Mouse (Mus musculus) midbrain, embryonic 12.5 days (tissue): Measurements from ENCODE around the gene Tst. TPM values are rescaled to one million over a fixed set of nuclear protein-coding genes. Genes with fewer than 3 reads are reported as not detected.

Source experiments
- ATAC-seq: fragments of 200-750 bp; cut with Nextera tagmentation; 2 replicates; pipeline ENCODE4 v1.8.0; 2017; ENCODE audit warnings: low read depth, moderate TSS enrichment, moderate library complexity; ENCODE audit not compliant: low FRiP score
- H3K27ac ChIP-seq: fragments of 300-500 bp; sonication (generic); replicated peaks from 2 replicates; pipeline ENCODE4 v1.5.1; 2016; ENCODE audit warnings: mild to moderate bottlenecking
- H3K27me3 ChIP-seq: fragments of 300-500 bp; sonication (generic); 2 replicates; pipeline ENCODE4 v1.6.1; 2016; ENCODE audit warnings: mild to moderate bottlenecking
- H3K36me3 ChIP-seq: fragments of 300-500 bp; sonication (generic); 2 replicates; pipeline ENCODE4 v1.6.1; 2016
- H3K4me1 ChIP-seq: fragments of 300-500 bp; sonication (generic); 2 replicates; pipeline ENCODE4 v1.6.1; 2016
- H3K4me2 ChIP-seq: fragments of 300-500 bp; sonication (generic); replicated peaks from 2 replicates; pipeline ENCODE4 v1.6.1; 2016; ENCODE audit warnings: mild to moderate bottlenecking, moderate library complexity
- H3K4me3 ChIP-seq: fragments of 300-500 bp; sonication (generic); 2 replicates; pipeline ENCODE4 v1.5.1; 2016; ENCODE audit warnings: mild to moderate bottlenecking
- H3K9ac ChIP-seq: fragments of 300-500 bp; sonication (generic); replicated peaks from 2 replicates; pipeline ENCODE4 v1.6.1; 2016; ENCODE audit warnings: mild to moderate bottlenecking, moderate library complexity
- H3K9me3 ChIP-seq: fragments of 300-500 bp; sonication (generic); 2 replicates; pipeline ENCODE4 v1.6.1; 2016; ENCODE audit warnings: mild to moderate bottlenecking
- WGBS: fragments of 180-500 bp; shearing (Covaris S2); methylation state at CpG from one replicate; pipeline ENCODE4 v1.1.7; 2016; 5-methylcytosine and 5-hydroxymethylcytosine counted together
- polyA plus RNA-seq: library from polyadenylated mRNA; unstranded; fragments of >200 nt; fragmentation: Nextera tagmentation; extraction: Ambion mirVana; gene quantifications from 2 replicates; pipeline ENCODE4 v1.2.1, GENCODE M21; 2016

Tst gene
- polyA plus RNA-seq, 1 experiment from 2014 or later: 5.5 TPM

- no peak overlapping the region for H3K27ac ChIP-seq
- H3K36me3 ChIP-seq: no peaks in the 10 kb centered on the region
- H3K4me1 ChIP-seq: peaks cover 36% of the 10 kb centered on the region
- peak overlapping the region; percentile 72; the same call in 1 of the 2 replicates for H3K9ac ChIP-seq
- no peak for ATAC-seq
- no peaks in the 10 kb centered on the region for H3K9me3 ChIP-seq
- 52% methylated on average over 11 of the region's 11 CpGs for WGBS
- H3K4me2 ChIP-seq: peak overlapping the region; percentile 79
- peaks cover 35% of the 10 kb centered on the region for H3K27me3 ChIP-seq
- peak overlapping the region; percentile 58 for H3K4me3 ChIP-seq
Measured at GRCm38 (mm10) chr15:78405098-78405497, 609 bp downstream of the Tst start.

- H3K36me3 ChIP-seq: no peaks in the 10 kb centered on the region
- no peak for ATAC-seq
- no peak overlapping the region for H3K4me2 ChIP-seq
- H3K9me3 ChIP-seq: no peaks in the 10 kb centered on the region
- no peak overlapping the region for H3K27ac ChIP-seq
- no peak overlapping the region for H3K9ac ChIP-seq
- 82% methylated on average over 1 of the region's 1 CpGs for WGBS
- peaks cover 29% of the 10 kb centered on the region for H3K4me1 ChIP-seq
- no peak overlapping the region for H3K4me3 ChIP-seq
- H3K27me3 ChIP-seq: peaks cover 23% of the 10 kb centered on the region
Measured at GRCm38 (mm10) chr15:78403896-78404295, 1.8 kb downstream of the Tst start.

- no peak overlapping the region for H3K4me2 ChIP-seq
- WGBS: 53% methylated on average over 3 of the region's 3 CpGs
- peaks cover 29% of the 10 kb centered on the region for H3K4me1 ChIP-seq
- H3K36me3 ChIP-seq: no peaks in the 10 kb centered on the region
- no peak overlapping the region for H3K4me3 ChIP-seq
- peaks cover 18% of the 10 kb centered on the region for H3K27me3 ChIP-seq
- ATAC-seq: no peak
- H3K9ac ChIP-seq: no peak overlapping the region
- no peak overlapping the region for H3K27ac ChIP-seq
- no peaks in the 10 kb centered on the region for H3K9me3 ChIP-seq
Measured at GRCm38 (mm10) chr15:78403301-78403741, 2.4 kb downstream of the Tst start.

- H3K9ac ChIP-seq: no peak overlapping the region
- H3K4me2 ChIP-seq: no peak overlapping the region
- H3K36me3 ChIP-seq: no peaks in the 10 kb centered on the region
- WGBS: 86% methylated on average over 7 of the region's 7 CpGs
- peaks cover 9% of the 10 kb centered on the region; the same call in 1 of the 2 replicates for H3K27me3 ChIP-seq
- H3K9me3 ChIP-seq: no peaks in the 10 kb centered on the region
- H3K4me3 ChIP-seq: no peak overlapping the region
- H3K4me1 ChIP-seq: peaks cover 23% of the 10 kb centered on the region
- no peak overlapping the region for H3K27ac ChIP-seq
- ATAC-seq: no peak
Measured at GRCm38 (mm10) chr15:78402423-78402822, 3.3 kb downstream of the Tst start.

GRCm38 (mm10) chr15:78401921-78402320 is 3.8 kb downstream of the Tst start:
- no peak for ATAC-seq
- H3K9ac ChIP-seq: no peak overlapping the region
- no peaks in the 10 kb centered on the region for H3K36me3 ChIP-seq
- H3K27me3 ChIP-seq: peaks cover 8% of the 10 kb centered on the region; the same call in 1 of the 2 replicates
- 79% methylated on average over 4 of the region's 4 CpGs for WGBS
- H3K4me2 ChIP-seq: no peak overlapping the region
- no peak overlapping the region for H3K4me3 ChIP-seq
- peaks cover 18% of the 10 kb centered on the region for H3K4me1 ChIP-seq
- H3K9me3 ChIP-seq: no peaks in the 10 kb centered on the region
- H3K27ac ChIP-seq: no peak overlapping the region

- H3K36me3 ChIP-seq: no peaks in the 10 kb centered on the region
- H3K27me3 ChIP-seq: peaks cover 8% of the 10 kb centered on the region; the same call in 1 of the 2 replicates
- no peak overlapping the region for H3K4me2 ChIP-seq
- H3K27ac ChIP-seq: no peak overlapping the region
- no peak overlapping the region for H3K9ac ChIP-seq
- H3K4me3 ChIP-seq: no peak overlapping the region
- no peaks in the 10 kb centered on the region for H3K9me3 ChIP-seq
- no peak for ATAC-seq
- WGBS: 82% methylated on average over 6 of the region's 6 CpGs
- peaks cover 16% of the 10 kb centered on the region for H3K4me1 ChIP-seq
Measured at GRCm38 (mm10) chr15:78401345-78401744, 4.4 kb downstream of the Tst start.

GRCm38 (mm10) chr15:78395478-78395962 is 10.2 kb downstream of the Tst start, which contains the start of gene Tex33:
TSS of gene Tex33 (minus strand) at chr15:78395912.
- Histone ChIP-seq H3K9me3 (no peaks in the 10 kb centered on the region), H3K36me3 (no peaks in the 10 kb centered on the region), H3K27me3 (no peaks in the 10 kb centered on the region), H3K4me1 (no peaks in the 10 kb centered on the region), H3K27ac (no peak within 1 kb of the TSS), H3K4me2 (no peak within 1 kb of the TSS), H3K9ac (no peak within 1 kb of the TSS), H3K4me3 (no peak within 1 kb of the TSS)
- WGBS: 84% methylated on average over 8 of the region's 8 CpGs
- ATAC-seq: no peak

GRCm38 (mm10) chr15:78390855-78391254 is 14.9 kb downstream of the Tst start:
- H3K9ac ChIP-seq: no peak overlapping the region

GRCm38 (mm10) chr15:78385564-78385963 is 20.1 kb downstream of the Tst start:
- Histone ChIP-seq H3K4me2 (no peak overlapping the region), H3K36me3 (no peaks in the 10 kb centered on the region), H3K9me3 (no peaks in the 10 kb centered on the region), H3K4me1 (no peaks in the 10 kb centered on the region), H3K27me3 (0 out of 2 replicates have a peak, but pooled peaks cover 6% of the 10 kb centered on the region), H3K4me3 (no peak overlapping the region), H3K27ac (no peak overlapping the region), H3K9ac (no peak overlapping the region)
- ATAC-seq: no peak
- WGBS: 82% methylated on average over 1 of the region's 1 CpGs

More at GRCm38 (mm10) chr15:78390855-78391254, 14.9 kb downstream of the Tst start:
- H3K36me3 ChIP-seq: no peaks in the 10 kb centered on the region
- no peak overlapping the region for H3K27ac ChIP-seq
- no peak overlapping the region for H3K4me3 ChIP-seq
- no peak overlapping the region for H3K4me2 ChIP-seq
- H3K27me3 ChIP-seq: no peaks in the 10 kb centered on the region
- ATAC-seq: no peak
- no peaks in the 10 kb centered on the region for H3K4me1 ChIP-seq
- H3K9me3 ChIP-seq: no peaks in the 10 kb centered on the region
- 82% methylated on average over 3 of the region's 3 CpGs for WGBS

GRCm38 (mm10) chr15:78384220-78385116 is 21.2 kb downstream of the Tst start:
- 83% methylated on average over 7 of the region's 7 CpGs for WGBS
- no peaks in the 10 kb centered on the region for H3K9me3 ChIP-seq
- 0 out of 2 replicates have a peak, but pooled peaks cover 6% of the 10 kb centered on the region for H3K27me3 ChIP-seq
- no peak overlapping the region for H3K4me2 ChIP-seq
- no peak overlapping the region for H3K9ac ChIP-seq
- no peak for ATAC-seq
- no peaks in the 10 kb centered on the region for H3K36me3 ChIP-seq
- H3K4me1 ChIP-seq: no peaks in the 10 kb centered on the region
- H3K27ac ChIP-seq: no peak overlapping the region
- H3K4me3 ChIP-seq: no peak overlapping the region

- Histone ChIP-seq H3K36me3 (no peaks in the 10 kb centered on the region), H3K4me1 (no peaks in the 10 kb centered on the region), H3K27ac (no peak overlapping the region), H3K27me3 (0 out of 2 replicates have a peak, but pooled peaks cover 6% of the 10 kb centered on the region), H3K4me3 (no peak overlapping the region), H3K9me3 (no peaks in the 10 kb centered on the region), H3K9ac (no peak overlapping the region), H3K4me2 (no peak overlapping the region)
- 87% methylated on average over 11 of the region's 11 CpGs for WGBS
- no peak for ATAC-seq
Measured at GRCm38 (mm10) chr15:78383450-78384219, 22.1 kb downstream of the Tst start.

GRCm38 (mm10) chr15:78382115-78382514 is 23.6 kb downstream of the Tst start:
- ATAC-seq: no peak
- Histone ChIP-seq H3K36me3 (no peaks in the 10 kb centered on the region), H3K9ac (no peak overlapping the region), H3K4me3 (no peak overlapping the region), H3K27me3 (0 out of 2 replicates have a peak, but pooled peaks cover 6% of the 10 kb centered on the region), H3K9me3 (no peaks in the 10 kb centered on the region), H3K4me2 (no peak overlapping the region), H3K27ac (no peak overlapping the region), H3K4me1 (no peaks in the 10 kb centered on the region)
- 59% methylated on average over 4 of the region's 4 CpGs for WGBS
